Mouse (Mus musculus) central nervous system, embryonic 11.5 days (tissue): ENCODE results near the gene Emd. TPM values are rescaled to one million over a fixed set of nuclear protein-coding genes. Genes with fewer than 3 reads are reported as not detected.

Experiments used
- polyA plus RNA-seq: library from polyadenylated mRNA; depleted of rRNA; stranded (reverse); fragments of >200 nt; gene quantifications from 2 replicates; pipeline ENCODE4 v1.2.3, GENCODE M21; 2012; rRNA removed

Emd gene
- polyA plus RNA-seq: 64.2 and 105 TPM in 2 replicates

GRCm38 (mm10) chrX:74254153-74254887 lies at the start of gene Emd:
Emd (plus strand) TSS chrX:74254687.

DNA sequence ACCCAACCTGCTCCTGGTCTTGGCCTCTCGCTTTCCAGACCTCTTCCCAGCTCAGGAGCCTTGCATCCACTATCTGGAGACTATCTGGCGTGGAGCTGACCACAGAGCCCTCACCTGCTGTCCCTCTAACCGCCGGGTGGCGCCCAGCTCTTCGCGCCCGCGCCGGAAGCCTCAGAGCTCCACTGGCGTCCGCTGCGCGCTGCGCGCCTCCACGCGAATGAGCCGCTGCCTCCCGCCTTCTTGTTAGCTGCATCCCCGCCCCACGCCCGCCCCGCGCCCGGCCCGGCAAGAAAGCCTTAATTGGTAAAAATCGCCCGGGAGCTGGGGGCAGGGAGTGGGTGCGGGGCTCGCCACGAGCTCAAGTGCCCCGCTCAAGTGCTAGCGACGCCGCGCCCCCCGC lies 4.9 kb upstream of the Emd start, which contains the start of gene Flna:
Flna (minus strand) TSS at position 206 of the 400 bp plus-strand sequence.

DNA sequence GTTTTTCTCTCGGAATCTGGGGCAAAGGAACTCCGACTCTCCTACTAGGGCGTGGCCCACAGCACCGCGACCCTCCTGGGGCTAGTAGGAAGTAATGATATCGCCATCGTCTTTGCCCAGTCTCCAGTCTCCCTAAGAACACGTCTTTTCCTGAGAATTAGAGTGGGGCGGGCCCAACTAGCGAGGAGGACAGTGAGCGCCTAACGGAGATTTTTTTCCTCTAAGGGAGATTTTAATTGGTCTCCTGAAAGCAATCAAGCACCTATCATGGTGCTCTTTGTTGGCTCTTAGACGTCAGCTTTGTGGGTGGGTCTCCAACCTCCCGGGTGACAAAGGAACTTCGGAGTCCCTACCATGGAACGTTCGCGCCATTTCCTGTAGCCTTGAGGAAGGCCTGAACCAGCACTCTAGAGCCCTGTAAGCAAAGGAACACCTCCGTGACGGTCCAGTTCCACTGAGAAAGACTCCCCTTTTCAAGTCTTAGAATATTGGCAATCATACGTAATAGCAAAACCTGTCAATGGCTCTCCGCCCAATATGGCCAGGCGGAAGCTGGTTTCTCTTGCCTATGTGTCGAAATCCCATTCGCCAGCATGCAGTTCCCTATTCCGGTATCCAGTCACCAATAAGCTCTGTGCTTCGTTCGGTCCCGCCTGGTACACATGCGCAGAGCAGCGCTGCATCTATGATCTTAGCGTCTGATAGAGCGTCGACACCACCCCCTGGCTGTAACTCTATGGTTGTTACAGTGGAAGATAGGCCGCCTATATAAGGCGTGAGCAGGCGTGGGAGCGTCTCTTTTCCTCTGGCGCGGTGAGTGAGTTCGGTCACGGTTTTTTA lies 15.8 kb downstream of the Emd start, which contains the start of gene Rpl10:
Rpl10 (plus strand) TSS at position 751 of the 840 bp plus-strand sequence.

GRCm38 (mm10) chrX:74281732-74282394 lies 27.4 kb downstream of the Emd start, which contains the start of the genes Taz and Dnase1l1:
Taz (plus strand) TSS chrX:74281912.
Dnase1l1 (minus strand) TSS chrX:74282337.

GRCm38 (mm10) chrX:74296538-74297448 lies 42.3 kb downstream of the Emd start, which contains the start of gene Atp6ap1:
Atp6ap1 (plus strand) TSS chrX:74297097.

GRCm38 (mm10) chrX:74304867-74305700 lies 50.6 kb downstream of the Emd start, which contains the start of gene Gdi1:
Gdi1 (plus strand) TSS chrX:74304998.

Other genes with a start within 250 kb of the Emd start
- 53.1 and 61.3 TPM in 2 replicates for gene Irak1, start 230.8 kb upstream of the Emd start, polyA plus RNA-seq
- not detected in 2 replicates for gene Opn1mw, start 127.2 kb upstream of the Emd start, polyA plus RNA-seq
- gene Mecp2, start 119.3 kb upstream of the Emd start, polyA plus RNA-seq: 19.8 and 22.4 TPM in 2 replicates
- gene Tex28, start 86.8 kb upstream of the Emd start, polyA plus RNA-seq: not detected in 2 replicates
- 0.02 TPM in 1 of 2 replicates, not detected in the other for gene Tktl1, start 77.4 kb upstream of the Emd start, polyA plus RNA-seq
- 477 and 550 TPM in 2 replicates for gene Flna, start 4.9 kb upstream of the Emd start, polyA plus RNA-seq
- gene Rpl10, start 16.1 kb downstream of the Emd start, polyA plus RNA-seq: 1,358 and 2,258 TPM in 2 replicates
- 61.6 and 70.5 TPM in 2 replicates for gene Taz, start 27.2 kb downstream of the Emd start, polyA plus RNA-seq
- gene Dnase1l1, start 27.6 kb downstream of the Emd start, polyA plus RNA-seq: 5.9 and 8.7 TPM in 2 replicates
- gene Atp6ap1, start 42.4 kb downstream of the Emd start, polyA plus RNA-seq: 87.0 and 137 TPM in 2 replicates
- 580 and 740 TPM in 2 replicates for gene Gdi1, start 50.3 kb downstream of the Emd start, polyA plus RNA-seq
- 50.7 and 64.9 TPM in 2 replicates for gene Fam50a, start 58.3 kb downstream of the Emd start, polyA plus RNA-seq
- gene Plxna3, start 74.4 kb downstream of the Emd start, polyA plus RNA-seq: 82.1 and 108 TPM in 2 replicates
- gene Lage3, start 98.9 kb downstream of the Emd start, polyA plus RNA-seq: 96.9 and 108 TPM in 2 replicates
- 31.9 and 46.3 TPM in 2 replicates for gene Ubl4a, start 118.5 kb downstream of the Emd start, polyA plus RNA-seq
- 2.3 and 8.5 TPM in 2 replicates for gene Slc10a3, start 118.7 kb downstream of the Emd start, polyA plus RNA-seq
- 18.5 and 27.2 TPM in 2 replicates for gene Fam3a, start 138.6 kb downstream of the Emd start, polyA plus RNA-seq
- gene Ikbkg, start 138.6 kb downstream of the Emd start, polyA plus RNA-seq: 23.5 and 46.1 TPM in 2 replicates
- 31.7 and 41.7 TPM in 2 replicates for gene G6pdx, start 174.5 kb downstream of the Emd start, polyA plus RNA-seq
- gene Gm6880, start 226.7 kb downstream of the Emd start, polyA plus RNA-seq: 0.12 TPM in 1 of 2 replicates, not detected in the other